Mouse (Mus musculus) gastrocnemius, adult 18-20 months (tissue): Measurements from ENCODE around the gene Nup210l. TPM values are rescaled to one million over a fixed set of nuclear protein-coding genes. Genes with fewer than 3 reads are reported as not detected.
A peak's percentile ranks its signal among the peaks of the same experiment; 100 is the strongest.

Source experiments
- DNase-seq: peaks from one replicate; pipeline ENCODE4 v3.0.0; 2021; ENCODE audit warnings: low spot score
- long read RNA-seq, 2 experiments: library from polyadenylated mRNA; stranded (forward); transcript quantifications; one replicate each; pipeline ENCODE4 v2.0.0; 2021
- total RNA-seq, 2 experiments: library from RNA; stranded (reverse); gene quantifications; 2 replicates each; pipeline ENCODE4 v1.2.3; 2021

The Nup210l gene
- under 1 TPM in 1 of 2 experiments, not detected in 1; 0.05 TPM for total RNA-seq
- long read RNA-seq, experiment 1, result 0 reads
- long read RNA-seq, experiment 2, partial matches to known transcripts, result 0 of 1 reads
- long read RNA-seq, experiment 2, other reads (novel, unspliced or antisense), result 1 of 1 reads

DNA sequence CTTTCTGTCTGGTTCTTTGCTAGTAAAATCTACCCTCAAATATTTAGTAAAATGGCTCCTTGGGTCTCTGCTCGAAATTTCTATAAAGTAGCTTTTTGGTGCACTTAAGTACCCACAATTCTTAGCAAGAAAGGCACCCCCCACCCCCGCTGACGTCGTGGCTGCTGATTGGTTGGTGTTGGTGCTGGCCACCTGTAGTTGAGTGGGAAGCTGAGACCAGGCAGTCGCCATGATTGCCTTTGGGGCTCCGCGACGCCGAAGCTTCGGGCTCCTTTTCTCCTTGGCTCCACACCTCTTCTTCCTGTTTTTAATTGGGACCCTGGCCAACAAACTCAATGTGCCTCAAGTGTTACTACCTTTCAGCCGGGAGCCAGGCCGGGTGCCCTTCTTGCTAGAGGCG lies at the start of gene Nup210l:
Nup210l (plus strand) TSS at position 195 of the 400 bp plus-strand sequence.
- no peak for DNase-seq

DNA sequence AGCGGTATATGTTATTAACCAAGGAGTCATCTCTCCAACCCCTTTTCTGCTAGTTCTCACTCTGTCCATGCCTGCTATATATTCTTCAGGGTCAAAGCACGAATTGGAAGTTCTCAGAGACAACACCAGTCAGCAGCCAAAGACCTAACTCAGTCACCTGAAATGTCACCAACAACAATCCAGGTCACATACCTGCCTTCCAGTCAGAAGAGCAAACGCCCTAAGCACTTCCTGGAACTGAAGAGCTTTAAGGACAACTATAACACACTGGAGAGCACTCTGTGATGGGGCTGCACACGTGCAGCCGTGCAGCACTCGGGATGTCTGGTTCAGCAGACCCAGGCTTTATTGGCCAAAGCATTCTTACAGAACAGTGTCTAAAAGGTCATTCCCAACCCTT lies 42.4 kb upstream of the Nup210l start:
- DNase-seq, result no peak

DNA sequence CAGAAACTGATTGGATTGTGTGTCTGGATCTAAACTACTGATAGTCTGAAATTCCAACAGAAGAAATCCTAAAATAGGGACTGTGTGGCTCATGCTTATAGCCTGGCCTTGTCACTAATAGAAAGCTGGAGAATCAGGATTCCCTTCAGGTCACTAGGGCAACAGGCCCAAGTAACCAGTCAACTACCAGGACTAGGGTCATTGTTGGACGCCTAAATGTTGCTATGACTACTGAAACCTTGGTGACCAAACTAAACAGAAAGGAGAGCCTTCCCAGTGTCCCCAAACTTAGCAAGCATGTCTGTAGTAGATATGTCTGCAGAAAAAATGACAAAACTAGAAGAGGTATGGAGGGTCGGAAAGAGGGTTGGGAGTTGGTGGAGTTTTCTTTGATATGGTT lies 41.4 kb upstream of the Nup210l start:
- DNase-seq, result no peak

GRCm38 (mm10) chr3:90064383-90064782 lies 39.5 kb upstream of the Nup210l start:
- DNase-seq, result no peak

GRCm38 (mm10) chr3:90065553-90065952 lies 38.4 kb upstream of the Nup210l start:
- no peak for DNase-seq

GRCm38 (mm10) chr3:90067851-90068250 lies 36.1 kb upstream of the Nup210l start:
- DNase-seq, result no peak

GRCm38 (mm10) chr3:90069688-90070087 lies 34.2 kb upstream of the Nup210l start:
- no peak for DNase-seq

GRCm38 (mm10) chr3:90072294-90072693 lies 31.6 kb upstream of the Nup210l start, which contains the start of gene Tpm3:
Gene Tpm3, plus strand, starts transcription at chr3:90072649.
- DNase-seq, result no peak

- DNase-seq, result peak; percentile 85
Measured at GRCm38 (mm10) chr3:90076921-90077716, 26.8 kb upstream of the Nup210l start.

GRCm38 (mm10) chr3:90078224-90078623 lies 25.7 kb upstream of the Nup210l start:
- no peak for DNase-seq

DNA sequence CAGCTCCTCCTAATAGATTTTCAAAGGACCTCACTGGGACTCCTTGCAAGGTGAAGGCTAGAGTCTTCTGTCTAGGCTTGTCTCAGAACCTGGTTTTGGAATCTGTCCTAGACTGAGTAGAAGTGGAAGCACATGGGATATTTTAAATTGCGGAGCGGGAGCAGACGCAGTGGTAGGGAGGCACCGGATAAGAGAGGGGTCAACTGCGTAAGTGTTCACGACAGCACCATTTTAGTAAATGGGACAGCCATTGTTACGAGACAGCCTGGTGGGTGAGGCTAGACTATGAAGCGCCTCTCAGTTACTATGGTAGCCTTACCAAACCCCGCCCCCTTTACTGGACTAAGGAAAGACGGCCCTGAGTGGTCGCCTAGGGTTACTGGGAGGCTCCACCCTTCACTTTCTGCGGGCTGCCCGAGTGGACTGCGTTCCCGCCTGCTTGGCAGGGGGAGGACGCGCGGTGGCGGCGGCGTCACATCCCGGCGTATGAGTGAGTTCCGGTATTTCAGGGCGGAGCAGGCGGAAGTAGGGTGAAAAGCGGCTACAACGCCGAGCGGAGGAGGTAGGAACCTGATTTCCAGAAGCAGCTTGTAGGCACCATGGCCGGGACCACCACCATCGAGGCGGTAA lies 24.7 kb upstream of the Nup210l start:
- peak; percentile 95 for DNase-seq

- peak; percentile 50 for DNase-seq
Measured at GRCm38 (mm10) chr3:90079763-90080497, 24.0 kb upstream of the Nup210l start.

- DNase-seq, result no peak
Measured at GRCm38 (mm10) chr3:90080498-90080863, 23.5 kb upstream of the Nup210l start.

DNA sequence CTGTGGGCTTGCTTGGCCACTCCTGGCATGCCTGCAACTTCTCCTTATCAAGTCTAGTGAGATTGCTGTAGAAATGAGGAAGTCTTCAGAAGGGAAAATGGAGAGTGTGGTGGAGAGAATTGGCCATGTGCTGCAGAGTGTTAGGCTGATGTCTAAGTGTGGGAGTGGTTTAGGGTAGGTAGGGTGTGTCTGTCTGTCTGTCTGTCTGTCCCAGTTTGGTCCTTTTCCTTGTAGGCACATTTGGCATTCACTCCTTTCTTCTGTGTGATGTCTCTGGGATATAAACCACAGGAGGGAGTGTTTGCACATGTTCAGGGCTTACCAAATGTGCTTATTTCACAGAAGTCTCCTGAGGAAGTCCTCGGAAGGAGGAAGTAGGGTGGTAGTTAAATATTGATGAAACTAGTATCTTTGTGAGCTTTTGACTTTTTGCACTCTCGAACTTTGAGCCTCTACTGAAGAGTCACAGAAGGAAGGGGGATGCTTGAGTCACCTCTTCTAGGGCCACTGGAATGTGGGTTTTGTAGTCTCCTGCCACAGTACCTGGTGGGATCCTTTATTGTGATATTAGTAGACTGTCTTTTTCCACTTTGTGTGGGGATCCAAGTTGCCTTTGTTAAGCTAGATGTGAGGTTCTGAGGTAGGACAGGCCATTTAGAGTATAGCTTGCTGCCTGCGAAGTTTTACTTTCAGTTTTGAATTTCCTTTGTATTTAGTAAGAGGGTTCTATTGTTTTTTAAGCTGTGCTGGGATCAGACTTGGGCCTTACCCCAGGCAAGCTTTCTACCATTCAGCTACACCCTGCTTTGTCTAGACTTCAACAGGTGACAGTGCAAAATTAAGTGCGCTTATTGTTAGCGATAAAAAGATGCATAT lies 22.3 kb upstream of the Nup210l start:
- DNase-seq, result no peak

DNA sequence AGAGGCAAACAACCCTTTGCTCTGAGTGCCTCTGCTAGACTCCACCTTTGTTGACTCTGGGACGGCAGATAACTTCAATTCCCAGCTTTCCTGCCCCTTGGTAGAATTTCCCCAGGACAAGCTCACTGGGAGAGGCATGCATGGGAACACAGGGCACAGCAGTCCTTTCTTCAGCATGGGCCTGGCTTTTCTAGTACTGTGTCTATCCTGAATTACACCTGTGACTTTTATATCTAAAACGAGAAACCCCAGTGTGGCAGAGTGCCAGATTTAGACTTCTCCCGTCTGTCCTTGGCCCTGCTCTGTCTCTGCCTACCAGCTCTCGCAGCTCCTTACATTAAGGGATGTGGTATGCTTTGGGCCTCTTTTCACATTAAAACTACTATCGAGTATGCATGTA lies 20.9 kb upstream of the Nup210l start:
- DNase-seq, result no peak

DNA sequence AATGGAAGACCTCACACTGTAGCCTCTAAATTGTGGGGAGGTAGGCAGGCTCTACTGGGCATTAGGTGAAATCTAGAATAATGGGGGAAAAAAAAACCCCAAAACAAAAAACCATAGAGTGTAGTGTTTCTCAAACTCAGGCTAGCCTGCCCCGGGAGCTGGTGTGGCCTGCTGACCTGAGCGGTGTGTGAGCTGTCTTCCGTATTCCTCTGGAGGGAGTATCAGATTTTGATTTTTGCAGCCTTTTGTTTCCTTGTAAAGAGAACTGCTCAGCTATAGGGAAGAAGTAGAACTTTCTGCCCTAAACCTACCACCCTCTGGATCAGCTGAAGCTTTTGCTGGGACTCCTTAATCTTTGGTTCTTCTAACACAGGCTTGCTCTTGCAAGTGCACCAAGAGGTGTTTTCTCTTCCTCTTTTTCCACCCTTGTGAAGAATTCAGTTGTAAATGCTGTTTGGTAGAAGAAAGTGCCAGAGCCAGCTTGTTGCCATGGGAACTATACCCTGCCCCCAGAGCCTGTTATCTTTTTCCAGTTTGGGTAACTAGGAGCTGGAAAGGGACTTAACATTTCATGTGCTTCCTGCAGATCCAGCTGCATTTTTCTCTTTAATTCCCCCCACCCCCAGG lies 20.1 kb upstream of the Nup210l start:
- no peak for DNase-seq

DNA sequence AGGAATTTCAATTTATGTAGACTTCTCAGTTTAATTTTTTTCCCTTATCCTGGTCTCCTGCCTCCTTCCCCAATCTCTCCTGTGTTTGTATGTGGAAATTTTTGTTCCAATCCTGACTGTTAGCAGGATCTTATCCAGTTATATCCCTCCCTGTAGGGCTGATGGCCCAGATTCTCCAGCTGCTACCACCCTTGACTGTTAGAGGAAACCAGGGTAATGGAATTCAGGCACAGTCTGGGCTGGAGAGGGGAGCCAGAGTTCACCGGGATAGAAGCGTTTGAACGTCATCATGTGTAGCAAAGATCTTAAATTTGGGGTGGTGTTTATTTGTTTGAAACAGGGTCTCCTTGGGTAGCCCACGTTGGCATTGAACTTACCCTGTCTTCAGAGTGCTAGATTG lies 19.1 kb upstream of the Nup210l start:
- DNase-seq, result no peak

DNA sequence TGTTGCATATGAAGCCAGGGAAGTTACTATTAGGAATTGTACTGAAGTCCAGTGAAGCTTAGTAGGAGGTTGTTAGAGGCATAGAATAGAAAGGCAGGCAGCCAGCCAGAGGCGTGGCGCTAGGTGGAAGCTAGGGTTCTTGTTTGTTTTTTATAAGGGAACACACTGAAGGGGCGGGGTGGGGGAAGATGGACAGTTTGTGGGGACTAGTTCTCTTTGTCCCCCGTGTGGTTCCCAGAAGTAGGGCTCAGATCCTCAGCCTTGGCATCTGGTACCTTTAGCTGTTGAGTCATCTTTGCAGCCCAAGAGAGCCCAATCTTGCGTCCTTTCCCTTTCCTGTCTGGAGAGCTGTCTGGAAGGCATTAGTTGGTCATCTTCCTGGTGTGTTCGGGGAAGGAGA lies 18.7 kb upstream of the Nup210l start:
- no peak for DNase-seq

GRCm38 (mm10) chr3:90086068-90086467 lies 17.9 kb upstream of the Nup210l start:
- DNase-seq, result no peak

- no peak for DNase-seq
Measured at GRCm38 (mm10) chr3:90088617-90089016, 15.3 kb upstream of the Nup210l start.

DNA sequence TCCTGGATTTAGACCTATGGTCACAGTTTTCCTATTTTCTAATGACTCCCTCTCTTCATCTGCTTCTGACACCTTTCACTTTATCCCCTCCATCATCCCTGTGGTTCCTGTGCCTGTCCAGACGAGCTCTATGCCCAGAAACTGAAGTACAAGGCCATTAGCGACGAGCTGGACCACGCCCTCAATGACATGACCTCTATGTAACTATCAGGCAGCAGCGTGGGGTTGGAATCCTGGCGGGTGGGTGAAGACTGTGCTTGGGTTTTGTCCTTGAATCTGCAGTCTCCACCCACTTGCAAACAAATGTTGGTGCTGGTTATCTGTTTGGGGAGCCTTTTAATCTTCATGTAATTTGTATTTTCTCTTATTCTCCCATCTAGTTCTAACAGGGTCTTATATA lies 13.0 kb upstream of the Nup210l start:
- no peak for DNase-seq
